Mouse (Mus musculus) kidney, postnatal 0 days (tissue): ENCODE results near the gene Siah3. TPM values are rescaled to one million over a fixed set of nuclear protein-coding genes. Genes with fewer than 3 reads are reported as not detected.

Experiments
- ATAC-seq: fragments of 200-750 bp; cut with Nextera tagmentation; replicated peaks from 2 replicates; pipeline ENCODE4 v1.8.0; 2017; ENCODE audit warnings: low read depth, moderate number of reproducible peaks, moderate TSS enrichment, moderate library complexity; ENCODE audit not compliant: low FRiP score
- DNase-seq: peaks from one replicate; pipeline ENCODE4 v3.0.0-alpha.2; 2016; ENCODE audit warnings: low spot score
- H3K27ac ChIP-seq: fragments of 300-500 bp; sonication (generic); 2 replicates; pipeline ENCODE4 v1.5.1; 2014; ENCODE audit warnings: mild to moderate bottlenecking
- H3K27me3 ChIP-seq: fragments of 300-500 bp; sonication (generic); 2 replicates; pipeline ENCODE4 v1.6.1; 2014; ENCODE audit warnings: low read length, mixed read lengths; ENCODE audit not compliant: insufficient read depth
- H3K36me3 ChIP-seq: fragments of 300-500 bp; sonication (generic); 2 replicates; pipeline ENCODE4 v1.6.1; 2014; ENCODE audit warnings: low read length, mixed read lengths; ENCODE audit not compliant: insufficient read depth
- H3K4me1 ChIP-seq: fragments of 300-500 bp; sonication (generic); replicated peaks from 2 replicates; pipeline ENCODE4 v1.6.1; 2014; ENCODE audit warnings: antibody characterized with exemption, low read length, mixed read lengths; ENCODE audit not compliant: insufficient read depth
- H3K4me2 ChIP-seq: fragments of 300-500 bp; sonication (generic); 2 replicates; pipeline ENCODE4 v1.6.1; 2014; ENCODE audit warnings: mild to moderate bottlenecking, low read length, moderate library complexity, mixed read lengths
- H3K4me3 ChIP-seq: fragments of 300-500 bp; sonication (generic); replicated peaks from 2 replicates; pipeline ENCODE4 v1.5.1; 2014; ENCODE audit warnings: low read depth, low read length
- H3K9ac ChIP-seq: fragments of 300-500 bp; sonication (generic); 2 replicates; pipeline ENCODE4 v1.6.1; 2014; ENCODE audit warnings: low read depth, low read length
- H3K9me3 ChIP-seq: fragments of 300-500 bp; sonication (generic); replicated peaks from 2 replicates; pipeline ENCODE4 v1.6.1; 2016; ENCODE audit warnings: low read length, inconsistent platforms, mixed read lengths
- CTCF ChIP-seq: IDR thresholded peaks from 2 replicates; pipeline ENCODE4 v1.5.1; 2016; ENCODE audit warnings: antibody characterized with exemption, low read depth, mild to moderate bottlenecking, moderate library complexity
- WGBS: fragments of 180-500 bp; shearing (Covaris S2); extraction: QIAGEN DNeasy Blood & Tissue Kit; methylation state at CpG from one replicate; pipeline ENCODE4 v1.1.7; 2014; 5-methylcytosine and 5-hydroxymethylcytosine counted together
- polyA plus RNA-seq: library from polyadenylated mRNA; unstranded; fragments of >200 nt; fragmentation: Nextera tagmentation; extraction: Ambion mirVana; gene quantifications from 2 replicates; pipeline ENCODE4 v1.2.1, GENCODE M21; 2015

The Siah3 gene
- polyA plus RNA-seq, 1 experiment from 2014 or later: 0.03 TPM

DNA sequence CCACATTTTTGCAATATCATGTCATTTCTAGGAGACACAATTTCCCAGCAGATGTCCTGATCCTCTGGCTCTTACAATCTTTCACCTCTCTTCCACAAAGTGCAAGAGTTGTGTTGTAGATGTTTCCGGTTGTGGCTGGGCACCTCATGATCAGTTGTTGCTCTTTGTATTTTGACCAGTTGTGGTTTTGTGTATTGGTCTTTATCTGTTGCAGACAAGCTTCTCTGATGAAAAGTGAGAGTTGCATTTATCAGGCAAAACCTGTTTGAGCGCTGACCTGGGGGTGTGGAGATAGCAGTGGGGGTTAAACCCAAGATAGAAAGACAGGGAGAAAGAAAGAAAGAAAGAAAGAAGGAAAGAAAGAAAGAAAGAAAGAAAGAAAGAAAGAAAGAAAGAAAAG is 68.9 kb downstream of the Siah3 start:
- no peaks in the 10 kb centered on the region for H3K9me3 ChIP-seq
- H3K27ac ChIP-seq: no peak overlapping the region
- H3K4me1 ChIP-seq: no peaks in the 10 kb centered on the region; the same call in none of the 2 replicates
- no peaks in the 10 kb centered on the region for H3K36me3 ChIP-seq
- WGBS: 96% methylated on average over 2 of the region's 2 CpGs
- H3K4me3 ChIP-seq: no peak overlapping the region
- H3K9ac ChIP-seq: no peak overlapping the region
- TF ChIP-seq CTCF: no peak
- no peak for ATAC-seq
- H3K27me3 ChIP-seq: no peaks in the 10 kb centered on the region
- DNase-seq: no peak
- H3K4me2 ChIP-seq: no peak overlapping the region

DNA sequence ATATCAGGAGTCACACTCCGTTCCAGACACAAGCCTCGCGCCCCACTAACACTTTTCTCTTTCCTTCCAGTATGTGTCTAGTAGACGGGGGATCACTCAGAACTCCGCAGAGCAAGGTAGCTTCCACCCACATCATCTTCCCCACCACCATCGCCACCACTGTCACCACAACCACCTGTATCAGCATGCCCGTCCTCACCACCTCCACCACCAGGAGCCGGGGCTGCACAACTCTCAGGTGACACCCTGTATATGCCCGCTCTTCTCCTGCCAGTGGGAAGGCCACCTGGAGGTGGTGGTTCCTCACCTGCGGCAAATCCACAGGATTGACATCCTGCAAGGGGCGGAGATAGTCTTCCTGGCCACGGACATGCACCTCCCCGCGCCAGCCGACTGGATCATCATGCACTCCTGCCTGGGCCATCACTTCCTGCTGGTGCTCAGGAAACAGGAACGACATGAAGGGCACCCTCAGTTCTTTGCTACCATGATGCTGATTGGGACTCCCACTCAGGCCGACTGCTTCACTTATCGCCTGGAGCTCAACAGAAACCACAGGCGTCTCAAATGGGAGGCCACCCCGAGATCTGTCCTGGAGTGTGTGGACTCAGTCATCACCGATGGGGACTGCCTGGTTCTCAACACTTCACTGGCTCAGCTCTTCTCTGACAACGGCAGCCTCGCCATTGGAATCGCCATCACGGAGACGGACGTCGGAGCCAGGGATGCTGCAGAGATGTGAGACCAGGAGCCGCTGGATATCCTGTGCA is 69.8 kb downstream of the Siah3 start:
- 89% methylated on average over 29 of the region's 29 CpGs for WGBS
- H3K27ac ChIP-seq: no peak overlapping the region
- no peak for TF ChIP-seq CTCF
- H3K4me2 ChIP-seq: no peak overlapping the region
- ATAC-seq (no peak), DNase-seq (no peak)
- no peaks in the 10 kb centered on the region for H3K9me3 ChIP-seq
- no peak overlapping the region for H3K4me3 ChIP-seq
- no peaks in the 10 kb centered on the region for H3K27me3 ChIP-seq
- H3K4me1 ChIP-seq: no peaks in the 10 kb centered on the region; the same call in none of the 2 replicates
- H3K9ac ChIP-seq: no peak overlapping the region
- H3K36me3 ChIP-seq: no peaks in the 10 kb centered on the region

- ATAC-seq (no peak), DNase-seq (no peak)
- Histone ChIP-seq H3K4me3 (no peak overlapping the region), H3K9ac (no peak overlapping the region), H3K4me1 (no peaks in the 10 kb centered on the region; the same call in none of the 2 replicates), H3K36me3 (no peaks in the 10 kb centered on the region), H3K9me3 (no peaks in the 10 kb centered on the region), H3K27ac (no peak overlapping the region; the same call in 1 of the 2 replicates), H3K4me2 (no peak overlapping the region), H3K27me3 (no peaks in the 10 kb centered on the region)
- no peak for TF ChIP-seq CTCF
- whole genome bisulfite sequencing: 53% methylated on average over 10 of the region's 10 CpGs
Measured at GRCm38 (mm10) chr14:75527464-75528190, 71.8 kb downstream of the Siah3 start.

- no peak for DNase-seq
Measured at GRCm38 (mm10) chr14:75530815-75531353, 75.1 kb downstream of the Siah3 start.

DNA sequence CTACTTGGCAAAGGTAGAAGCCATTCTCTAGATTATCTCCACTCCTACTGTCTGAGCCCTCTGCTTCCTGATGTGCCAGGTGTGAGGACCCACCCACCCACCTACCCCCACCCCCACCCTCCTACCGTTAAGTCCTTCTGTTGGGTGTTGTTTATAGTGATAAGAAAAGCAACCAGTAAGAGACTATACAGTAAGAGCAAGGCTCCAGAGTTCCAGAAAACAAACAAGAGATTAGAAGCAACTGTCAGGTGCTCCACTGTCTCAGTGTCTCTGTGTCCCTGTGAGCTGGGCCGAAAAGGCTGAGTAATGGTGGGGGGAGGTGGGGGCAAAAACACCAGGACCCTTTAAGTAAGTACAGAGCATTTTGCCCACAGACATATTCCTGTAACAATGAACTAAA is 83.4 kb downstream of the Siah3 start:
- no peak for TF ChIP-seq CTCF
- no peaks in the 10 kb centered on the region for H3K9me3 ChIP-seq
- H3K4me2 ChIP-seq: no peak overlapping the region
- WGBS: 45% methylated on average over 2 of the region's 2 CpGs
- no peak overlapping the region for H3K4me3 ChIP-seq
- no peak overlapping the region for H3K27ac ChIP-seq
- no peak overlapping the region for H3K9ac ChIP-seq
- no peaks in the 10 kb centered on the region for H3K36me3 ChIP-seq
- ATAC-seq: no peak
- H3K27me3 ChIP-seq: no peaks in the 10 kb centered on the region
- DNase-seq: no peak
- no peaks in the 10 kb centered on the region; the same call in 1 of the 2 replicates for H3K4me1 ChIP-seq

More at GRCm38 (mm10) chr14:75530815-75531353, 75.1 kb downstream of the Siah3 start:
- no peak overlapping the region for H3K4me3 ChIP-seq
- H3K27ac ChIP-seq: no peak overlapping the region
- TF ChIP-seq CTCF: no peak
- 80% methylated on average over 7 of the region's 7 CpGs for WGBS
- no peaks in the 10 kb centered on the region for H3K9me3 ChIP-seq
- no peak overlapping the region for H3K9ac ChIP-seq
- H3K27me3 ChIP-seq: no peaks in the 10 kb centered on the region
- H3K4me1 ChIP-seq: no peaks in the 10 kb centered on the region; the same call in none of the 2 replicates
- H3K36me3 ChIP-seq: no peaks in the 10 kb centered on the region
- no peak for ATAC-seq
- no peak overlapping the region for H3K4me2 ChIP-seq
